ENCODE assay signal across 15 mouse cellular contexts in the genomic region with DNA sequence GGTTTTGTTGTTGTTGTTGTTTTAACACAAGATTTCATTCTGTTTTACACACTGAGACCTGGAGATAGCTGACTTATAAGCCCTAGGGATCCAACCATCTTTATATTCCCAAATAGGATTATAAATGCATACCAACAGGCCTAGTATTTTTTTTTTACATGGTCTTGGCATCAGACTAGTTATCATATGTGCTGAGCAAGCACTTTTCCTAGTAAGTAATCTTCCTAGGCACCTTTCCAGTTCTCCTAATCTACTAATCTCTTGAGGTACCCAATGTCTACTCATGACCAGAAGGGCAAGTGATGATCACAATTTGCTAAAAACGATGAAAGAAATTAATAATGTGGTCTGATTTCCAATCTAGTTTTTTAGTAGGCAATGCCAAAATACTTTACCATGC.
"Had no signal": no experiment of that assay in that cellular context is flagged by ENCODE, and none has a peak within 500 bp of the region (broad histone marks: within the 10 kb centered on the region; RNA-seq: fewer than 3 reads in every experiment).

No protein-coding gene starts in this region.

- H3K9me3 ChIP-seq: lung, embryonic 15.5 days; midbrain, embryonic 13.5 days; midbrain, embryonic 15.5 days; neural tube, embryonic 12.5 days; stomach, embryonic 15.5 days had no signal

- H3K4me3 ChIP-seq: lung, embryonic 15.5 days; midbrain, embryonic 13.5 days; midbrain, embryonic 15.5 days; neural tube, embryonic 12.5 days; stomach, embryonic 15.5 days had no signal

- H3K27me3 ChIP-seq: lung, embryonic 15.5 days; midbrain, embryonic 13.5 days; midbrain, embryonic 15.5 days; neural tube, embryonic 12.5 days; stomach, embryonic 15.5 days had no signal

- H3K4me2 ChIP-seq: lung, embryonic 15.5 days; midbrain, embryonic 11.5 days; midbrain, embryonic 13.5 days; midbrain, embryonic 15.5 days; neural tube, embryonic 12.5 days; stomach, embryonic 15.5 days had no signal

- H3K27ac ChIP-seq: midbrain, embryonic 13.5 days; midbrain, embryonic 15.5 days; neural tube, embryonic 12.5 days; stomach, embryonic 15.5 days; stomach, postnatal 0 days had no signal

- ATAC-seq: midbrain, embryonic 13.5 days; midbrain, embryonic 15.5 days had no signal

- H3K9ac ChIP-seq: liver, postnatal 0 days; lung, embryonic 15.5 days; midbrain, embryonic 13.5 days; midbrain, embryonic 15.5 days; neural tube, embryonic 12.5 days; stomach, embryonic 15.5 days had no signal

- DNase-seq: liver, postnatal 0 days; lung, adult 2 months; lung, postnatal 10 days; lung, postnatal 4 days; right cerebral cortex, postnatal 14 days; thymus, adult 2 months; thymus, postnatal 25 days; thymus, postnatal 4 days had no signal

- H3K4me1 ChIP-seq: midbrain, embryonic 13.5 days; midbrain, embryonic 15.5 days; neural tube, embryonic 12.5 days had no signal

- H3K36me3 ChIP-seq: lung, embryonic 15.5 days; midbrain, embryonic 13.5 days; midbrain, embryonic 15.5 days; neural tube, embryonic 12.5 days; stomach, embryonic 15.5 days had no signal
